Mouse (Mus musculus): ENCODE data around the gene Ccdc73.

- no peak for TF ChIP-seq HCFC1 (IDR thresholded peaks at IDR 0.05; ENCODE audit: borderline replicate concordance, insufficient read depth, low read length)
- no peak for TF ChIP-seq MAFK (IDR thresholded peaks at IDR 0.05; ENCODE audit: insufficient read depth, low read depth, low read length)
- no peak for TF ChIP-seq ZNF384 (IDR thresholded peaks at IDR 0.05; ENCODE audit: low read depth, low read length)
- no peak for TF ChIP-seq ZC3H11A (IDR thresholded peaks at IDR 0.05; ENCODE audit: borderline replicate concordance, low read depth, low read length)
Observed at GRCm38 (mm10) chr2:104842559-104842958, 25.0 kb upstream of the Ccdc73 start.

All from ES-E14 (cell line).